In genomic region chrX:74353467-74353770, GRCm38 (mm10) we compare ENCODE assay signal across 8 mouse cellular contexts. TPM values are rescaled to one million over a fixed set of nuclear protein-coding genes. Genes with fewer than 3 reads are reported as not detected.
DNase-seq lines count a peak whose midpoint lies in the region.

TSS of gene Lage3 (minus strand) at chrX:74353618.

- peaks cover 5% of the 10 kb centered on the region for H3K27me3 ChIP-seq in megakaryocyte, embryonic 14.5 days (replicated peaks)

- H3K4me3 ChIP-seq in megakaryocyte, embryonic 14.5 days (replicated peaks), result peak within 1 kb of the TSS; percentile 92

- H3K36me3 ChIP-seq in megakaryocyte, embryonic 14.5 days (replicated peaks; ENCODE audit: low read length), result no peaks in the 10 kb centered on the region

- peaks cover 6% of the 10 kb centered on the region for H3K4me1 ChIP-seq in megakaryocyte, embryonic 14.5 days

- peak; percentile 85 to 90 for DNase-seq in adrenal gland, adult (ENCODE audit: inconsistent age in 2 of 2, low spot score in 1 of 2)
- peak; percentile 84 for DNase-seq in embryo, embryonic 10 days (ENCODE audit: low spot score)
- peak; percentile 70 for DNase-seq in gastrocnemius, postnatal 10 days
- peak; percentile 88 for DNase-seq in induced T-regulatory cell, adult 2 months (ENCODE audit: low read depth)
- peak; percentile 45 to 66 for DNase-seq in left cerebral cortex, adult 8-10 months (ENCODE audit: low spot score in 2 of 2)
- peak; percentile 85 to 89 for DNase-seq in right cerebral cortex, postnatal 10 days (ENCODE audit: low spot score in 2 of 2)
- DNase-seq in urinary bladder, postnatal 36 days (ENCODE audit: low spot score in 2 of 2), result peak; percentile 42 to 76

- H3K9me3 ChIP-seq in megakaryocyte, embryonic 14.5 days, result no peaks in the 10 kb centered on the region

RNA-seq across cellular contexts. Expression of gene Lage3, which starts in this region (rescaled TPM):
- total RNA-seq in gastrocnemius, postnatal 10 days (2021), result 10 to 100 TPM; 40.6 to 45.2 TPM
- 10 to 100 TPM; 22.3 to 28.7 (median 25.7) TPM for total RNA-seq in left cerebral cortex, adult 8-10 months (2022)
- 7.0 and 8.9 TPM in 2 replicates for polyA plus RNA-seq in megakaryocyte, embryonic 14.5 days (2012; ENCODE audit: insufficient read depth, low replicate concordance)

Comparison
In these comparisons a context has a peak if more than half of its experiments do, and no peak if none do; other contexts are left out.
1. Peak in every context shown above with its lines: DNase-seq and H3K4me3 ChIP-seq.